Mouse (Mus musculus): ENCODE measurements around the gene Scrn1.

DNA sequence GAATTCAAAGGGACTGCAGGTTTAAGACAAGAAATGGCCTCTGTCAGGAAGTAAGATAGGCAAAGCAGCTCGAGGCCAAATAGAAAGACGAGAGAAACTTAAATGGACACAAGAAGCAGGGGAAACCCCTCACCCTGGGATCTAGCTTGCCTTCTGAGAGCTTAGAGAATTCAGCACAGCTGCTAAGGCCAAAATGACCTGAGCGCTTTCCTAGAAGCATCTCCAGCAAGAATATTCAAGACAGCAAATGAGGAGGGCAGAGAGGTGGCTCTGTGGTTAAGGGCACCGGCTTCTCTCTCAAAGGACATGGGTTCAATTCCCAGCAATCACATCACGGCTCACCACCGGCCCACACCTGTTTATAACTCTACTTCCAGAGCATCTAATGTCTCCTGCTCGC lies 29.2 kb downstream of the Scrn1 start:
- TF ChIP-seq GATA1 (IDR thresholded peaks at IDR 0.05; ENCODE audit: borderline replicate concordance, low read length) = no peak
- TF ChIP-seq FLI1 (IDR thresholded peaks at IDR 0.05; ENCODE audit: low read length) = no peak

Data from megakaryocyte, embryonic 14.5 days (primary cell).